Mouse (Mus musculus): Measurements from ENCODE around the gene Bmpr1b. TPM values are rescaled to one million over a fixed set of nuclear protein-coding genes. Genes with fewer than 3 reads are reported as not detected.

The Bmpr1b gene
- polyA plus RNA-seq, 1 experiment, result not detected

DNA sequence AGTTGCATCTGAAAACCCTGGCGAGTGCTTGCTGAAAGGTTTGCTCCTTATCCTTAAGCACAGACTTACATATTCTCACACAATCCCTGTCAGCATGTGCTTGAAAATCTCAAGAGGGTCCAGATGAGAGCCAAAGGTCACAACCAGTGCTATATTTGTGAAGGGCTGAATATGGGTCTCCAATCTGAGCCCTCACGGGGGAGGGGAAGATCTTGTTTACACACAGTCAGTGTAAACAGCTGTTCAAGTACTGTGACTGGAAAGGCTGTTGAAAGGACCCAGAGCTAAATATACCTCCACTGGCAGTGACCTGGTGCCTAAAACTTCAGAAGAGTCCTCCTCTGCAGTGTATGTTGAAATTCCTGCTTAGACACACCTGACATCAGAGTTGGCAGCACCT is 43.7 kb downstream of the Bmpr1b start:
- no peak overlapping the region for H3K27ac ChIP-seq (ENCODE audit: control insufficient read depth, insufficient read depth, low read depth, low read length, poor library complexity)
- WGBS, result 76% methylated on average over 2 of the region's 2 CpGs
- TF ChIP-seq CTCF (IDR thresholded peaks at IDR 0.05; ENCODE audit: control insufficient read depth, insufficient read depth, low read length) (no peak), POLR2A (IDR thresholded peaks at IDR 0.05; ENCODE audit: borderline replicate concordance, control insufficient read depth, low read depth, low read length) (no peak)
- H3K4me1 ChIP-seq (ENCODE audit: control insufficient read depth, insufficient read depth, low read length), result no peaks in the 10 kb centered on the region
- no peak overlapping the region for H3K4me3 ChIP-seq (replicated peaks; ENCODE audit: control insufficient read depth, low read depth, low read length)

DNA sequence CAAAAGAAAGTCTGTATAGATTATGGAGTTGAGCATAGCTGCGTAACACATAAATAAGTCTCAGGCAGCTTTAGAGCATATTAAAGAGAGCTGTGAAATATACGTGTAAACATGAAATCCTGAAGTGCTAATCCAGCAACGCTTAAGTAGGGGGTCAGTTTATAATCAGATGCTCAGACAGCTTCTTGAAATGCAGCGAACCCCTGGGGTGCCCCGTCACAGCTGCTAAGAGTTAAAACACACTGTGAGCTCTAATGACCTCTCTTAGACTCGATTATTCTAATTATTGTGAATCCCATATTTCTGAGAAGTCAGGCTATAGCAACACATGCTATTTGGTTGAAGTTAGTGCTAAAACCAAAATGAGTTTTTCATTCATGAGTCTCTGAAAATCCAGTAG is 45.0 kb downstream of the Bmpr1b start:
- no peaks in the 10 kb centered on the region for H3K4me1 ChIP-seq (ENCODE audit: control insufficient read depth, insufficient read depth, low read length)
- no peak overlapping the region for H3K4me3 ChIP-seq (replicated peaks; ENCODE audit: control insufficient read depth, low read depth, low read length)
- no peak for TF ChIP-seq POLR2A (IDR thresholded peaks at IDR 0.05; ENCODE audit: borderline replicate concordance, control insufficient read depth, low read depth, low read length)
- TF ChIP-seq CTCF (IDR thresholded peaks at IDR 0.05; ENCODE audit: control insufficient read depth, insufficient read depth, low read length), result no peak
- no peak overlapping the region for H3K27ac ChIP-seq (ENCODE audit: control insufficient read depth, insufficient read depth, low read depth, low read length, poor library complexity)
- WGBS, result 72% methylated on average over 6 of the region's 6 CpGs

DNA sequence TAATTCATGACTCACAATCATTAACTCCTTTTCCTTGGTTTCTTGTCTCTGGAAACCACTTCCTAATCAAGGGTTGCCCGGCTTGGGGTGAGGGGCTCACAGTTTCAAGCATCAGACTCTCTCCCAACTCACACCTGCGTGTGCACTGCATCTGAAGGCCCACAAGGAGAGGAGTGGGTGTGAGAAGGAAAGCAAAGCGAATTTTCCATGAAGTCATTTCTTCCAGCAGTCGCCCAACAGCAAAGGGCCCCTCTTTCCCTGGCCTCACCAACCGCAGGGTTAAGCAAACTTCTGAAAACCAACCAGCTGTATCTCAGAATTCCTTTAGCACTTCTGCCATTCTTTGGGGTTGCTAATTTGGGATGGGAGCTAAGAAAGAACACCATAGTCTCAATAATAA is 46.8 kb downstream of the Bmpr1b start:
- WGBS, result 65% methylated on average over 5 of the region's 5 CpGs
- Histone ChIP-seq H3K27ac (ENCODE audit: control insufficient read depth, insufficient read depth, low read depth, low read length, poor library complexity) (no peak overlapping the region), H3K4me3 (replicated peaks; ENCODE audit: control insufficient read depth, low read depth, low read length) (no peak overlapping the region), H3K4me1 (ENCODE audit: control insufficient read depth, insufficient read depth, low read length) (no peaks in the 10 kb centered on the region)
- TF ChIP-seq POLR2A (IDR thresholded peaks at IDR 0.05; ENCODE audit: borderline replicate concordance, control insufficient read depth, low read depth, low read length) (no peak), CTCF (IDR thresholded peaks at IDR 0.05; ENCODE audit: control insufficient read depth, insufficient read depth, low read length) (no peak)

DNA sequence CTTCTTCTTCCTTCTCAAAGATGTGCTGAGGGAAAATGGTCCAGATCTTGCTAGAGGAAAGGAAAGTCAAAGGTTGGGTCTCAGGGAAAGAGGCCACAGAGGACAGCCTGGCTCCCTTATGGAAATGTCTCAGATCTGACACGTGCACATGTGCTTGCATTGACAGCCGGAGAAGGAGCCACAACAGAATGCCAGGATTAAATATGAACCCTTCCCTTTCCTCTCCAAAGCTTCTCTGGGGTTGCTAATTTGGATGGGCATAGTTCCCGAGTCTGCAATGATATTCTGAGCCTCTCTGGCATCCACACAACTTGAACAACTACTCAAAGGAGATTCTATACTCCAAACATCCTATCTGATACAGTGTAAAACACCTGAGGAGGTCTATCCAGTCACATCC is 48.4 kb downstream of the Bmpr1b start:
- Histone ChIP-seq H3K4me3 (replicated peaks; ENCODE audit: control insufficient read depth, low read depth, low read length) (no peak overlapping the region), H3K27ac (ENCODE audit: control insufficient read depth, insufficient read depth, low read depth, low read length, poor library complexity) (no peak overlapping the region), H3K4me1 (ENCODE audit: control insufficient read depth, insufficient read depth, low read length) (no peaks in the 10 kb centered on the region)
- 65% methylated on average over 3 of the region's 3 CpGs for WGBS
- TF ChIP-seq CTCF (IDR thresholded peaks at IDR 0.05; ENCODE audit: control insufficient read depth, insufficient read depth, low read length), result no peak
- TF ChIP-seq POLR2A (IDR thresholded peaks at IDR 0.05; ENCODE audit: borderline replicate concordance, control insufficient read depth, low read depth, low read length), result no peak

DNA sequence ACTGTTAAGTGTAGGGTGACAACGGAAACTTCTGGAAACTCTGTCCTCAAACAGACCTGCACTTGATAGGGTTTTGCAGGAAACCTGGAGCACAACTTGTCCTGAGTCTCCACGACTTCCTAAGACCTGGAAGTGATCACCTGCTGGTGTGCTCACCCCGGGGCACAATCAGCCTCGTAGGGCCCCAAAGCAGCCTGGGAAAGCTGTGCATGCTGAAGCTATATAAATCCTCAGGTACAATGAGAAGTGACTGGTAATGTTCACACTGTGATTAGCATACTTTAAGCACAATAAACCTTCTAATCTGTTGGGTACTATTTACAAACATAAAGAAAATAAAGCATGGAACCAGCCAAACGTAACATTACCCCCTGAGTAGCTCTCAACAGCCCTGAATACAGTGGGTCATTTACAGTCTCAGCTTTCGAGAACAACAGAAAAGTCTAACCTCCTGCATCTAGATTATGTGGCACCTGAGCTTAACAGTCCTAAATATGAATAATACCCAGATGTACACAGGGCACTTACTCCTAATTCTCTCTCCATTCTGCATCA is 54.4 kb downstream of the Bmpr1b start:
- 63% methylated on average over 6 of the region's 6 CpGs for WGBS
- Histone ChIP-seq H3K27ac (ENCODE audit: control insufficient read depth, insufficient read depth, low read depth, low read length, poor library complexity) (no peak overlapping the region), H3K4me3 (replicated peaks; ENCODE audit: control insufficient read depth, low read depth, low read length) (no peak overlapping the region), H3K4me1 (ENCODE audit: control insufficient read depth, insufficient read depth, low read length) (no peaks in the 10 kb centered on the region)
- TF ChIP-seq POLR2A (IDR thresholded peaks at IDR 0.05; ENCODE audit: borderline replicate concordance, control insufficient read depth, low read depth, low read length) (no peak), CTCF (IDR thresholded peaks at IDR 0.05; ENCODE audit: control insufficient read depth, insufficient read depth, low read length) (no peak)

DNA sequence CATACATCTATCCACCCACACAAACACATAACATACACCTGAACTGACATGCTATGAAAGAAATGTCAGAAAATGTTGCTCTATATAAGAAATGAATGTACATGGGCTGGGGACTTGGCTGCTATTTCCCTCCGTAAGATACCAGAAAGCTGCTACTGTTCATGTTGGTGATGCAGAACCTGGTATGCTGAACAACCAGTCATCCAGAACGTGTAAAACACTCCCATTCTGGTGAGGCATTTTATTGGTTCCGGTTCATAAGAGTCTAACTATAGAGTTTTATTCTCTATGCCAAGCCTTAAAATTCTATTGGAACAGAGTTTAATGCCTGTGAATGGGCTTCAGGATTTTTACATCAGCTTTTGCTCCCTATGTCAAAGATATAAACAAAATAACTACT is 55.0 kb downstream of the Bmpr1b start:
- no peak overlapping the region for H3K4me3 ChIP-seq (replicated peaks; ENCODE audit: control insufficient read depth, low read depth, low read length)
- 77% methylated on average over 3 of the region's 3 CpGs for WGBS
- no peak for TF ChIP-seq POLR2A (IDR thresholded peaks at IDR 0.05; ENCODE audit: borderline replicate concordance, control insufficient read depth, low read depth, low read length)
- no peak for TF ChIP-seq CTCF (IDR thresholded peaks at IDR 0.05; ENCODE audit: control insufficient read depth, insufficient read depth, low read length)
- H3K4me1 ChIP-seq (ENCODE audit: control insufficient read depth, insufficient read depth, low read length), result no peaks in the 10 kb centered on the region
- no peak overlapping the region for H3K27ac ChIP-seq (ENCODE audit: control insufficient read depth, insufficient read depth, low read depth, low read length, poor library complexity)

DNA sequence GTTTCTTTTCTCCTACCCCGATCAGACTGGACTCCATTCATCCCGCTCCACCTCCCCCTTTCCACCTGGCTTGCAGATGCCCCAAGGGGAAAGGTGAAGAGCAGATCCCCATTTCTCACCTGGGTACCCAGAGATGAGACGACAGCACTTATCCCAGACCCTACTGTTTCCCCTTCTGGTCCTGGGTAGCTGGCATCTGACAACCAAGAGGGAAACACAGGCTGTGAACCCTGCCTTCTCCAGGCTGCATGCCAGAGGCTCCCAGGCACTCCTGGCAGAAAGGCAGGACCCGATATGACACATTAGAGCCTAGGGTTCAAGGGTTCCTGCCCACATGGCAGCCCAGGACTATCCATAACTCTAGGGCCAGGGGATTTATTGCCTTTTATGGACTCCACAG is 56.0 kb downstream of the Bmpr1b start:
- 73% methylated on average over 4 of the region's 4 CpGs for WGBS
- TF ChIP-seq POLR2A (IDR thresholded peaks at IDR 0.05; ENCODE audit: borderline replicate concordance, control insufficient read depth, low read depth, low read length), result no peak
- TF ChIP-seq CTCF (IDR thresholded peaks at IDR 0.05; ENCODE audit: control insufficient read depth, insufficient read depth, low read length), result no peak
- H3K4me1 ChIP-seq (ENCODE audit: control insufficient read depth, insufficient read depth, low read length), result no peaks in the 10 kb centered on the region

DNA sequence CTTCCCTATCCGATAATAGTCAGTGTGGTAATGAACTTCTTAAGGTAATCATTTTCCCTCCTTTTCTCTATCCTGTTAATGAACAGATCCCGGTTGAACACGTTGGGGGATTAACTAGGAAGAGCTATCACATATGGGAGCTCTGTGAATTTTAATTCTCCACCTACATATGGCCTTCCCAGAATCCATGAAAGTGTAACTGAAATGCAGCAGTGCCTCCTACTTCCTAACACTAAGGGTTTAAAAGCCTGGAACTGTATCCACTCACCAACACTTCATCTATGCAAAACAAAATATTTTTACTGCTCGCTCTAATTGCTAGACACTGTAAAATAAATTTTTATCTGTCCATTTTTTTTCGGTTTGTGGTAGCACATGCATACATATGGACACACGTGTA is 63.0 kb downstream of the Bmpr1b start:
- TF ChIP-seq CTCF (IDR thresholded peaks at IDR 0.05; ENCODE audit: control insufficient read depth, insufficient read depth, low read length), result no peak
- no peak for TF ChIP-seq POLR2A (IDR thresholded peaks at IDR 0.05; ENCODE audit: borderline replicate concordance, control insufficient read depth, low read depth, low read length)
- no peak overlapping the region for H3K27ac ChIP-seq (ENCODE audit: control insufficient read depth, insufficient read depth, low read depth, low read length, poor library complexity)
- no peak overlapping the region for H3K4me3 ChIP-seq (replicated peaks; ENCODE audit: control insufficient read depth, low read depth, low read length)
- H3K4me1 ChIP-seq (ENCODE audit: control insufficient read depth, insufficient read depth, low read length), result no peaks in the 10 kb centered on the region
- WGBS, result 81% methylated on average over 6 of the region's 6 CpGs

More for the DNA sequence above, 56.0 kb downstream of the Bmpr1b start:
- Histone ChIP-seq H3K27ac (ENCODE audit: control insufficient read depth, insufficient read depth, low read depth, low read length, poor library complexity) (no peak overlapping the region), H3K4me3 (replicated peaks; ENCODE audit: control insufficient read depth, low read depth, low read length) (no peak overlapping the region)
